Mouse (Mus musculus) testis, adult 2 months (tissue): ENCODE data around the gene Slc22a12. TPM values are rescaled to one million over a fixed set of nuclear protein-coding genes. Genes with fewer than 3 reads are reported as not detected.

Source experiments
- H3K27ac ChIP-seq: fragments of 200-500 bp; 2 replicates; pipeline ENCODE4 v1.5.1; 2012; ENCODE audit warnings: low read depth, low read length; ENCODE audit not compliant: control insufficient read depth, insufficient read depth
- H3K27me3 ChIP-seq: fragments of 200-500 bp; 2 replicates; pipeline ENCODE4 v1.6.1; 2012; ENCODE audit warnings: mild to moderate bottlenecking, low read length, moderate library complexity; ENCODE audit not compliant: control insufficient read depth, insufficient read depth
- H3K36me3 ChIP-seq: fragments of 200-500 bp; 2 replicates; pipeline ENCODE4 v1.6.1; 2012; ENCODE audit warnings: mild to moderate bottlenecking, low read length; ENCODE audit not compliant: control insufficient read depth, insufficient read depth
- H3K4me1 ChIP-seq: fragments of 200-500 bp; 2 replicates; pipeline ENCODE4 v1.6.1; 2012; ENCODE audit warnings: low read length; ENCODE audit not compliant: control insufficient read depth, insufficient read depth
- H3K4me3 ChIP-seq: fragments of 200-500 bp; 2 replicates; pipeline ENCODE4 v1.5.1; 2012; ENCODE audit warnings: low read depth, mild to moderate bottlenecking, low read length, moderate library complexity, mixed read lengths; ENCODE audit not compliant: control insufficient read depth
- CTCF ChIP-seq: fragments of 200-500 bp; IDR thresholded peaks from 2 replicates; pipeline ENCODE4 v1.5.1; 2012; ENCODE audit warnings: low read depth, mild to moderate bottlenecking, inconsistent platforms, low read length, moderate library complexity; ENCODE audit not compliant: control insufficient read depth, insufficient read depth, insufficient replicate concordance
- POLR2A ChIP-seq: fragments of 200-500 bp; IDR thresholded peaks from 2 replicates; pipeline ENCODE4 v1.6.1; 2012; ENCODE audit warnings: low read depth, mild to moderate bottlenecking, inconsistent platforms, low read length, moderate library complexity; ENCODE audit not compliant: control insufficient read depth
- polyA plus RNA-seq: library from polyadenylated mRNA; depleted of rRNA; stranded (reverse); fragments of >200 nt; gene quantifications from 2 replicates; pipeline ENCODE4 v1.2.3, GENCODE M21; 2012

Gene Slc22a12
- polyA plus RNA-seq, 1 experiment, result 6.9 TPM

DNA sequence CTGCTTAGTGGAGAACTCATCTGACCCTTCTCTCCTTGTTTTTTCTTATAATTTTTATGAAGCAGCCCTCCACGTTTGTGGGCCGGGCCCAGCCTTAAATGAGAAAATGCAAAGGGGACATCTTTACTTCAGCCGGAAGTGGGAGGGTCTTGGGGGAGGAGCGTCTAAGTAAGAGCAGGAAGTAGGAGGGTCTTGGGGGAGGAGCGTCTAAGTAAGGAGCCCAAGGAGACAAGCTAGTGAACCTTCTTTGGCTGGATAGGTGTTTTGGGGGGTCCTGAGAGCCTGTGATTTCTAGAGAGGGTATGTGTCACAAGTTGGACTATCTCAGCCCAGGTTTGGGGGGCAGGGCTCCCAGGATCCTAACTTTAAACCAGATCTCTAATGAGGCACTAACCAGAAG is 27.4 kb downstream of the Slc22a12 start:
- Histone ChIP-seq H3K4me1 (no peaks in the 10 kb centered on the region; the same call in 1 of the 2 replicates), H3K27ac (no peak overlapping the region), H3K4me3 (no peak overlapping the region), H3K27me3 (no peaks in the 10 kb centered on the region), H3K36me3 (no peaks in the 10 kb centered on the region)
- TF ChIP-seq CTCF (no peak), POLR2A (no peak)

DNA sequence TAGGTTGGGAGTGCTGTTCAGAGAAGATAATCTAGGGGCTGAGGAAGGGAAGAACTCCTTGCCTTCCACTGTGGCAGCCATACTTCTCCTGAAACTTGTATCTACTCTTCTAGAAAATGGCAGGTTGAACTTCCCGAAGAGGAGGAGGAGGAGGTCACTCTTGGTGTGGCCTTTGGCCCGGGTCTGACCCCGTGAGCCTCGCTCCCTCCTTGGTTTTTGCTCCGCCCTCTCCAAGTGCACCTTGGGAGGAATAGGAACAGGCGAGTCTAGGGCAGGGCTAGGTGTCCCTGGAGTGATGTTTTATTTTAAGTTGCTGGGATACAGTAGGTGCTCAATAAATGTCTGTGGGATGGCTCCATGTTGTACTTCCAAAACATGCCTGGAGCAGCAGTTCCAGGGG is 27.9 kb downstream of the Slc22a12 start:
- Histone ChIP-seq H3K36me3 (no peaks in the 10 kb centered on the region), H3K27ac (no peak overlapping the region), H3K4me1 (no peaks in the 10 kb centered on the region; the same call in 1 of the 2 replicates), H3K4me3 (no peak overlapping the region), H3K27me3 (no peaks in the 10 kb centered on the region)
- TF ChIP-seq POLR2A, result no peak
- TF ChIP-seq CTCF, result no peak

DNA sequence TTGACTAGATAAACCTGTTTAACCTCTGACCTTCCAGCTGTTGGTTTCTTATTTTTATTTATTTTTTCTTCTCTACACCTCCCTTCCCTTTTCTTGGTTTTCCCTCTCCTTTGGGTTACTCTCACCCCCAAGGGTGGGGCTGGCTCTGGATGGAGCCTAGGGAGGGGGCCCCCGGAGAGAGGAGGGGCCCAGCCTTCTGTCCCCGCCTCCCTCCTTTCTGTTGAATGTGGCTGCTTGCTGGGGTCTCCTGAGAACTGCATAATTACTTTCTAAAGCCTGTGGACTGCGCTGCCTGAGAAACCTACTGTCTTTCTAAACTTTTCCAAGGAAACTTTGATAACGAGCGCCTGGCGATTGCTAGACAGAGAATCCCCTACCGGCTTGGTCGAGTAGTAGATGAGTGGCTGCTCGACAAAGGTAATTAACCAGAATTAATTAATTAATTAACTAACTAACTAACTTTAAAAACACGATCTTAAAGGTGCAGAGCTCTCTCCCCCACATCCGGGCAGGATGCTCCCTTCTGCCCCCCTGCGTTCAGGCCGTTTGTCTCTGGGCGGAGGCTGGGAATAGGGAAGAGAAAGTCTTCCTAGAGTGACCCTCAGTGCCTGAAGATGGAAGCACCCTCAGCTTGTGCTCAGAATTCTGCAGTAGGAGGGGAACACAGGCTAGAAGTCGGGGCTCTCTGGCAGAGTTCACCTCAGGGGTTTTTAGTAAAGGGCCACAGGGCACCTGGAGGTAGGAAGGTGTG is 29.3 kb downstream of the Slc22a12 start:
- Histone ChIP-seq H3K4me1 (no peaks in the 10 kb centered on the region), H3K36me3 (no peaks in the 10 kb centered on the region), H3K27ac (no peak overlapping the region), H3K4me3 (no peak overlapping the region), H3K27me3 (no peaks in the 10 kb centered on the region)
- TF ChIP-seq POLR2A (no peak), CTCF (no peak)

DNA sequence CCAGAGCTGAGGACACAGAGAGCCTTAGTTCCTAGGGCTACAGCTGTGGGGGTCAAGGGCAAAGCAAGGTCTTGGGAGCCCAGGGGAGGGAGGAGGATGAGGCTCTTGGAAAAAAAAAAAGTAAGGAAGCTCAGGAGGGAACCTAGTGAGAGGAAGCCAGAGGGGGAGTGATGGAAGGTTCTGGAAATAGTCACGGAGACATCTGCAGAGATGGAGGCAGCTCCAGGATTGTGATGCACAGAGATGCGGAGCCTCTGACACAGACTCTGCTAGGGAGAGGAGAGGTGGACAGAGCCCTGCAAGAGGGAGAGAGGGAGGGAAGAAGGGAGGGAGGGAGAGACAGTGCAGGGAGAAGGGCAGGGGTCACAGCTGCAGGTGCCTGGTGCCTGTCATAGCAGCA is 32.3 kb downstream of the Slc22a12 start:
- Histone ChIP-seq H3K27me3 (no peaks in the 10 kb centered on the region), H3K4me3 (no peak overlapping the region), H3K36me3 (no peaks in the 10 kb centered on the region), H3K27ac (no peak overlapping the region), H3K4me1 (no peaks in the 10 kb centered on the region)
- no peak for TF ChIP-seq POLR2A

DNA sequence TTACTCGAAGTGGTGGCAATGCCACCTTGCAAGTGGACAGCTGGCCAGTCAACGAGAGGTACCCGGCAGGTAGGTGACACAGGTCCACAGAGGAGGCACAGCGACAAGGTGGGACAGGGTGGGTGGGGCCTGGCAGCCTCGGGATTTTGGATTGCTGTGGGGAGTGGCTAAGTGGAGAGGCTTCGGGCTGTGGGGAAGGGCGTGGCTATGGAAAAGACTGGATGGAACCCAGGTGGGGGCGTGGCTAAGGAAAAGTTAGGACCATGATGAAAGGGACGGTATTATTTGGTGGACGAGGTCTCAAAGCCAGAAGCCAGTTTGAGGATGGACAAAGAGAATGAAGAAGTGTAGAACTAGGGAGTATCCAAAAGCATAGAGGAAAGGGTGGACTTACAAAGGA is 33.0 kb downstream of the Slc22a12 start:
- Histone ChIP-seq H3K4me3 (no peak overlapping the region), H3K36me3 (no peaks in the 10 kb centered on the region), H3K27me3 (no peaks in the 10 kb centered on the region), H3K27ac (no peak overlapping the region), H3K4me1 (no peaks in the 10 kb centered on the region)
- no peak for TF ChIP-seq CTCF
- no peak for TF ChIP-seq POLR2A

DNA sequence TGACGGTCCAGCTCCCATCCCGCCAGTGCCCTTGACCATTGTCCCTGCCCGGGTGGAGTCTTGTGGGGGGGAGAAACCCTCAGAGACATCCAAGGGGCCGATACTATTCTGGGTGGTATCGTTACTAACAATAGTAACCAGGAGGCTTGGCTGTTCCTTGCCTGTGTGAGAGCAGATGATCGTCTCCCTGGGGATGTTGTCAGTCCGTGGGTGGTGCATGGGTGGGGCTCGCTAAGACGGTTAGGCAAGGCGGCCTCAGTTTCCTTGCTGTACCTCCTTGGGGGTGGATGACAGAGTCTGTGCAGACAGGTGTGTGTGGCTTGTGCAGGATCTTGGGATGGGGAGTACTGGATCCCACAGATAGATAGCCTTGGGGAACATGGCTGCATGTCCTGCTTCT is 35.4 kb downstream of the Slc22a12 start:
- Histone ChIP-seq H3K4me3 (no peak overlapping the region), H3K36me3 (no peaks in the 10 kb centered on the region), H3K27me3 (no peaks in the 10 kb centered on the region), H3K27ac (no peak overlapping the region), H3K4me1 (peaks cover 9% of the 10 kb centered on the region)
- TF ChIP-seq POLR2A (no peak), CTCF (no peak)

DNA sequence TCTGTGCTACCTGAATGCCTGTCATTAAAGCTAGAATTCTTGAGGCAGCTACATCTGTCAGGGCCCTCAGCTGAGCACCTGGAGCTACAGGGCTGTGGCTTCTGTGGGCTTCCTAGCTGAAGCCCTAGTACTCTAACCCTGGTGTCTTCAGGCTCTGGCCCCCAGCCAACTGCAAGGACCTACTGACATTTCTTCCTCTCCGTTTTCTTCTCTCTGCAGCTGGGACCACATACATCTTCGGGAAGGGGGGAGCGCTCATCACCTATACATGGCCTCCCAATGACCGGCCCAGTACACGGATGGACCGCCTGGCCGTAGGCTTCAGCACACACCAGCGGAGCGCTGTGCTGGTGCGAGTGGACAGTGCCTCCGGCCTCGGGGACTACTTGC is 38.2 kb downstream of the Slc22a12 start:
- Histone ChIP-seq H3K27me3 (no peaks in the 10 kb centered on the region), H3K4me3 (no peak overlapping the region), H3K36me3 (no peaks in the 10 kb centered on the region), H3K27ac (no peak overlapping the region), H3K4me1 (peaks cover 16% of the 10 kb centered on the region)
- TF ChIP-seq CTCF (no peak), POLR2A (no peak)
